18 mouse cellular contexts compared by ENCODE assay signal in genomic region chr11:72461500-72461981, GRCm38 (mm10). TPM values are rescaled to one million over a fixed set of nuclear protein-coding genes. Genes with fewer than 3 reads are reported as not detected.
A peak's percentile ranks its signal among the peaks of the same experiment; 100 is the strongest.
DNase-seq lines count a peak whose midpoint lies in the region; ATAC-seq and TF ChIP-seq lines count a peak whose summit lies in the region.
"Had no signal": no experiment of that assay in that cellular context is flagged by ENCODE, and none has a peak within 500 bp of the region (broad histone marks: within the 10 kb centered on the region; RNA-seq: fewer than 3 reads in every experiment).

No protein-coding gene starts in this region.

- H3K4me2 ChIP-seq in heart, postnatal 0 days (ENCODE audit: low read depth, low read length): no peak overlapping the region
- H3K4me2 ChIP-seq: stomach, embryonic 15.5 days had no signal

- TF ChIP-seq EP300 in heart, postnatal 0 days (IDR thresholded peaks at IDR 0.05; ENCODE audit: low read depth): no peak

- no peaks in the 10 kb centered on the region for H3K9me3 ChIP-seq in heart, postnatal 0 days (replicated peaks; ENCODE audit: control insufficient read depth, low read length)
- H3K9me3 ChIP-seq: limb, embryonic 10.5 days; stomach, embryonic 15.5 days had no signal

- H3K27ac ChIP-seq in heart, postnatal 0 days (ENCODE audit: low read depth): peak overlapping the region; percentile 58
- H3K27ac ChIP-seq: limb, embryonic 10.5 days; liver, embryonic 14.5 days; stomach, embryonic 15.5 days had no signal

- H3K36me3 ChIP-seq in heart, postnatal 0 days (replicated peaks; ENCODE audit: control insufficient read depth, insufficient read depth, low read length): no peaks in the 10 kb centered on the region
- H3K36me3 ChIP-seq: limb, embryonic 10.5 days; stomach, embryonic 15.5 days had no signal

- H3K4me3 ChIP-seq in heart, postnatal 0 days (ENCODE audit: low read depth, low read length): no peak overlapping the region
- H3K4me3 ChIP-seq in lung, adult 2 months (replicated peaks; ENCODE audit: extremely low read depth, low read depth, low read length): no peak overlapping the region
- H3K4me3 ChIP-seq: limb, embryonic 10.5 days; stomach, embryonic 15.5 days had no signal

- peak; percentile 15; the same call in 1 of the 2 replicates for ATAC-seq in heart, postnatal 0 days (ENCODE audit: insufficient read depth, low read depth)
- 0 out of 2 replicates have a peak, but pooled peaks have one; percentile 9 for ATAC-seq in megakaryocyte progenitor cell, adult 5-6 weeks (replicated peaks; ENCODE audit: poor library complexity)
- ATAC-seq: activated CD4-positive, CD25-positive, alpha-beta regulatory T cell, adult 4 months; forebrain, embryonic 16.5 days had no signal

- TF ChIP-seq CTCF in heart, postnatal 0 days (IDR thresholded peaks at IDR 0.05; ENCODE audit: low read depth): no peak
- TF ChIP-seq CTCF in lung, adult 2 months (IDR thresholded peaks at IDR 0.05; ENCODE audit: insufficient read depth, low read length): no peak

- H3K27me3 ChIP-seq in heart, postnatal 0 days (ENCODE audit: control insufficient read depth, insufficient read depth, low read length): no peaks in the 10 kb centered on the region
- H3K27me3 ChIP-seq: stomach, embryonic 15.5 days had no signal

- no peak for TF ChIP-seq POLR2A in lung, adult 2 months (IDR thresholded peaks at IDR 0.05; ENCODE audit: borderline replicate concordance, extremely low read depth, low read depth, low read length)

- no peak overlapping the region for H3K9ac ChIP-seq in heart, postnatal 0 days (replicated peaks; ENCODE audit: low read depth, low read length)
- H3K9ac ChIP-seq: liver, embryonic 14.5 days; stomach, embryonic 15.5 days had no signal

- DNase-seq in heart, postnatal 0 days (ENCODE audit: low spot score): peak; percentile 61
- no peak for DNase-seq in heart, postnatal 25 days (ENCODE audit: low spot score)
- DNase-seq in lung, postnatal 25 days (ENCODE audit: low spot score): peak; percentile 41
- DNase-seq in lung, adult 2 months: no peak
- peak; percentile 64 for DNase-seq in Muller cell, postnatal 12 days (ENCODE audit: inconsistent ontology term)
- no peak for DNase-seq in cerebellum, adult 9-10 months
- DNase-seq: cerebellum, adult 18-20 months; embryo, embryonic 11 days; gastrocnemius, postnatal 10 days; layer of hippocampus, postnatal 36 days; right cerebral cortex, postnatal 25 days; thymus, postnatal 25 days had no signal

- H3K4me1 ChIP-seq in heart, postnatal 0 days (ENCODE audit: control insufficient read depth, insufficient read depth): peaks cover 16% of the 10 kb centered on the region
- H3K4me1 ChIP-seq in lung, adult 2 months (ENCODE audit: control insufficient read depth, insufficient read depth, low read length): peaks cover 38% of the 10 kb centered on the region

- intact Hi-C loops in heart, postnatal 25 days (cut with DNase I): no loop called here

- WGBS in heart, postnatal 0 days: 30% methylated on average over 5 of the region's 5 CpGs
- 23% methylated on average over 5 of the region's 5 CpGs for WGBS in lung, adult 2 months

RNA-seq across cellular contexts. Expression of gene Mybbp1a, which starts 20.4 kb away (rescaled TPM):
- total RNA-seq in heart, postnatal 0 days (2014; rRNA removed; ENCODE audit: low replicate concordance): 20.5 and 20.9 TPM in 2 replicates
- 41.3 and 42.1 TPM in 2 replicates for polyA plus RNA-seq in heart, postnatal 0 days (2015; fragmentation: Nextera tagmentation; extraction: Ambion mirVana)
- 10 to 100 TPM; 40.9 to 42.8 TPM for total RNA-seq in heart, postnatal 25 days (2021)
- 26.1 and 32.8 TPM in 2 replicates for polyA plus RNA-seq in lung, adult 2 months (2012; rRNA removed)
- total RNA-seq in megakaryocyte progenitor cell, adult 5-6 weeks (2015): 255 and 264 TPM in 2 replicates
- total RNA-seq in megakaryocyte progenitor cell, adult 5-6 weeks (2017): 148 and 164 TPM in 2 replicates

RNA-seq across cellular contexts. Expression of gene Ggt6, which starts 26.2 kb away (rescaled TPM):
- 5.3 TPM in 1 of 2 replicates, not detected in the other for total RNA-seq in heart, postnatal 0 days (2014; rRNA removed; ENCODE audit: low replicate concordance)
- polyA plus RNA-seq in heart, postnatal 0 days (2015; fragmentation: Nextera tagmentation; extraction: Ambion mirVana): 0.05 TPM in 1 of 2 replicates, not detected in the other
- under 1 TPM in 1 of 2 experiments, not detected in 1; 0.31 TPM for total RNA-seq in heart, postnatal 25 days (2021)
- 2.9 and 7.0 TPM in 2 replicates for polyA plus RNA-seq in lung, adult 2 months (2012; rRNA removed)
- not detected in 2 replicates for total RNA-seq in megakaryocyte progenitor cell, adult 5-6 weeks (2015)
- not detected in 2 replicates for total RNA-seq in megakaryocyte progenitor cell, adult 5-6 weeks (2017)
- total RNA-seq: layer of hippocampus, postnatal 36 days had no signal
- polyA plus RNA-seq: activated CD4-positive, CD25-positive, alpha-beta regulatory T cell, adult 4 months; forebrain, embryonic 16.5 days had no signal

RNA-seq across cellular contexts. Expression of gene Spns2, which starts 28.2 kb away (rescaled TPM):
- total RNA-seq in heart, postnatal 0 days (2014; rRNA removed; ENCODE audit: low replicate concordance): 31.8 and 44.2 TPM in 2 replicates
- polyA plus RNA-seq in heart, postnatal 0 days (2015; fragmentation: Nextera tagmentation; extraction: Ambion mirVana): 2.4 and 2.9 TPM in 2 replicates
- 10 to 100 TPM in 1 of 2 experiments, 1 to 10 TPM in 1; 9.2 to 12.9 TPM for total RNA-seq in heart, postnatal 25 days (2021)
- polyA plus RNA-seq in lung, adult 2 months (2012; rRNA removed): 103 and 126 TPM in 2 replicates
- 18.0 and 25.8 TPM in 2 replicates for total RNA-seq in megakaryocyte progenitor cell, adult 5-6 weeks (2015)
- total RNA-seq in megakaryocyte progenitor cell, adult 5-6 weeks (2017): 8.8 and 13.0 TPM in 2 replicates
- polyA plus RNA-seq: activated CD4-positive, CD25-positive, alpha-beta regulatory T cell, adult 4 months had no signal

RNA-seq across cellular contexts. Expression of gene Smtnl2, which starts 50.0 kb away (rescaled TPM):
- 88.5 and 93.0 TPM in 2 replicates for total RNA-seq in heart, postnatal 0 days (2014; rRNA removed; ENCODE audit: low replicate concordance)
- 72.9 and 79.2 TPM in 2 replicates for polyA plus RNA-seq in heart, postnatal 0 days (2015; fragmentation: Nextera tagmentation; extraction: Ambion mirVana)
- 10 to 100 TPM; 19.0 to 21.6 TPM for total RNA-seq in heart, postnatal 25 days (2021)
- 32.1 and 34.5 TPM in 2 replicates for polyA plus RNA-seq in lung, adult 2 months (2012; rRNA removed)
- total RNA-seq in megakaryocyte progenitor cell, adult 5-6 weeks (2015): not detected in 2 replicates
- 0.14 TPM in 1 of 2 replicates, not detected in the other for total RNA-seq in megakaryocyte progenitor cell, adult 5-6 weeks (2017)
- polyA plus RNA-seq: activated CD4-positive, CD25-positive, alpha-beta regulatory T cell, adult 4 months had no signal

Comparison
In these comparisons a context has a peak if more than half of its experiments do, and no peak if none do; other contexts are left out.
1. DNase-seq: peak in heart, postnatal 0 days (single experiment), lung, postnatal 25 days (single experiment) and Muller cell, postnatal 12 days (single experiment); none in heart, postnatal 25 days (single experiment), lung, adult 2 months (single experiment) and cerebellum, adult 9-10 months (single experiment).